Mouse (Mus musculus): ENCODE data around the gene Zc2hc1b.

Zc2hc1b gene

GRCm38 (mm10) chr10:13172798-13173221, 5.0 kb downstream of the Zc2hc1b start:
- ATAC-seq (ENCODE audit: low TSS enrichment) = no peak

GRCm38 (mm10) chr10:13171461-13171860, 6.4 kb downstream of the Zc2hc1b start:
- ATAC-seq (ENCODE audit: low TSS enrichment) = no peak

- ATAC-seq (ENCODE audit: low TSS enrichment) = no peak
Measured at GRCm38 (mm10) chr10:13170739-13171448, 6.9 kb downstream of the Zc2hc1b start.

GRCm38 (mm10) chr10:13168461-13168860, 9.4 kb downstream of the Zc2hc1b start:
- ATAC-seq (ENCODE audit: low TSS enrichment) = no peak

GRCm38 (mm10) chr10:13162031-13162430, 15.8 kb downstream of the Zc2hc1b start:
- no peak for ATAC-seq (ENCODE audit: low TSS enrichment)

- peak; percentile 91 for ATAC-seq (ENCODE audit: low TSS enrichment)
Measured at GRCm38 (mm10) chr10:13160913-13161312, 16.9 kb downstream of the Zc2hc1b start.

DNA sequence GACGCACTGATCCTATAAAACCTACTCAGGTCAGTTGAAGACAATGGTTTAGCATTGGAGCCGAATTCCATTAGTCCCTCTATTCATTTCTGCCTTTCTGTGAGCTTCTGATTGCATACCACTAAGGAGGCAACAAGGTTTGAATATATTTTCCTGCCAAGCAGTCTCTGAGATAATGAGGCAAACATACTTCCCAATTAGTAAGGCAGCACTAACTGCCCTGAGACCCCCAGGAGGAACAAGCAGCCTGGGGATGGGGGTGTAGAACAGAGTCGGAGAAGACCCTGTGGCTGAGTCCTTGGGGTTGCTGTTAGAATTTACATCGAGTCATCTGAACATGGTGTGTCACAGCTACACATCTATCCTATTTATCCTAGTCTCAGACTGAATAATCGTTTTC, 22.4 kb downstream of the Zc2hc1b start:
- ATAC-seq (ENCODE audit: low TSS enrichment) = no peak

DNA sequence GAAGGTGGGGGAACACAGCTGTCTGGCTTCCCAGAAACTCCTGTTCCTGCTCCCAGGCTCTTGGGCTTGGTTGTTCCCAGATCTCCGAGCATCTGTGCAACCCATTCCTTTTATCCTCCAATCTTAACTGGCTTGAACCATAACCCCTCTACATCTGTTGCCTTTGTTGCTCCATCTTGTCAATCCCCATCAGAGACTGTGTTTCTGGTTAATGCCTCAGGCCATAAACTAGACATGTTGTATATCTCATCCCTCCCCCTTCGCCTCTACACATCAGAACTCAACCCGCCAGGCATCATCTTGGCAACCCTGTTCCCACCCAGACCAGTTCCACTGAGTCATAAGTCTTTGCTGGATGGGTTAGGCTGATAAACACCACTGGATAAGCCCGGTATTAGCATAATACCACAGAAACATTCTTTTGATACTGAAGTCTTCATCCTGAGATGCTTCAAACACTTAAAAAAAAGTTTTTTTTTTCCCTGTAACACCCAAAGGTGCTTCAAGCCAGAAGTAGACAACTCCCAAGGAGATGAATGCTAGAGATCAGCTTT, 24.9 kb downstream of the Zc2hc1b start:
- ATAC-seq (ENCODE audit: low TSS enrichment) = no peak

- ATAC-seq (ENCODE audit: low TSS enrichment) = peak; percentile 74
Measured at GRCm38 (mm10) chr10:13151353-13151752, 26.5 kb downstream of the Zc2hc1b start.

DNA sequence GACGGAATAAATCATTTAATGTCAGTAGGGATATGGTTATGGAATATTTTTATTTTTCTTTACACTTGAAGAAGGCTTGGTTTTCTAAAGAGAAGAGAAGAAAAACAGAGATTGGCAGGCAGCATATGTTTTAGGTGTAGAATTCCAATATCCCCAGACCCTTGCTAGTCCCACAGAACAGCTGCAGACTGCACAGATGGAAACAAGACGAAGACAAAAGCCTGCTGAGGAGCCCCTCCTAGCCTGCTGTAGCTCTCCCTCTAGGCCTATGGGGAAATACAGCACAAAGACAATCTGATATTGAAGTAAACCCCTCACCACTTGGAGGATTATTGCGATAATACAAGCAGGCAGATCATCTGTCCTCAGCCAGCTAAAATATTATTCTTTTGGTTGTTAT, 27.4 kb downstream of the Zc2hc1b start:
- ATAC-seq (ENCODE audit: low TSS enrichment) = no peak

GRCm38 (mm10) chr10:13140434-13140833, 37.4 kb downstream of the Zc2hc1b start:
- ATAC-seq (ENCODE audit: low TSS enrichment) = no peak

- ATAC-seq (ENCODE audit: low TSS enrichment) = no peak
Measured at GRCm38 (mm10) chr10:13137906-13138305, 39.9 kb downstream of the Zc2hc1b start.

DNA sequence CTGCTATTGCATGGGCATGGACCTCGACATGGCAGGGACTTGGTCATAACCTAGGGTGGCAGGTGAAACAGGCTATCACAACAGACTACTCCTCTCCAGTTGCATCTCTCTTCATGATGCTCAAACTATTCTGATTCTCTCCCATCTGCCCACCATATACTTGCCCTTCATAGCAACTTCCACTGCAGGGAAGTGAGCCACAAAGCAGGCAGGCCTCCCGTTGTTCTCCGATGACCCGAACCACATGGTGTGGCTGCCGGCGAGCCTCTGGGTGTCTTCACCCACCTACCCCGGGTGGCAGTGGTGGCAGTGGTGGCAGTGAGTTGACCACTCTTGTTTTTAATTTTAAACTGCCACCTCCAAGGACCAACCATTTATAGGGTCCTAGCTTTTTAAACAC, 42.1 kb downstream of the Zc2hc1b start:
- ATAC-seq (ENCODE audit: low TSS enrichment) = no peak

DNA sequence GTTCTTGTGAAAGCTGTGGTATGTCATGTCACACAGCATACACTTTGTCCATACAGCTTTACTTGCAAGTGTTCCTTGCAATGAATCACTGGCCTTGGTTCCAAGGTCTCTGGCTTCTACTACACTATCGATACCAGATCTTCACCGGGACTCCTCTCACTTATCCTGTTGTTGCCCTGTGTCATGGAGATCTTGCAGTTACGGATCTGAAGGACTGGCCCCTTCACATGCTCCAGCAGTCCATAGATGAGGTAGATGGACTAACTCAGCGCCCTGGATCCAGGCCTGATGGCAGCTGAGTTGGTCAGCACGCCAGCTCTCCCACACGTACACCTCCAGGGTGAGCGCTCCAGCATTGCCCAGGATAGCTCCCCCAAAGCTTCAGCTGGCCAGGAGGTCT, 42.5 kb downstream of the Zc2hc1b start:
- ATAC-seq (ENCODE audit: low TSS enrichment) = no peak

GRCm38 (mm10) chr10:13133850-13134249, 44.0 kb downstream of the Zc2hc1b start:
- peak; percentile 88 for ATAC-seq (ENCODE audit: low TSS enrichment)

- no peak for ATAC-seq (ENCODE audit: low TSS enrichment)
Measured at GRCm38 (mm10) chr10:13127946-13128345, 49.9 kb downstream of the Zc2hc1b start.

DNA sequence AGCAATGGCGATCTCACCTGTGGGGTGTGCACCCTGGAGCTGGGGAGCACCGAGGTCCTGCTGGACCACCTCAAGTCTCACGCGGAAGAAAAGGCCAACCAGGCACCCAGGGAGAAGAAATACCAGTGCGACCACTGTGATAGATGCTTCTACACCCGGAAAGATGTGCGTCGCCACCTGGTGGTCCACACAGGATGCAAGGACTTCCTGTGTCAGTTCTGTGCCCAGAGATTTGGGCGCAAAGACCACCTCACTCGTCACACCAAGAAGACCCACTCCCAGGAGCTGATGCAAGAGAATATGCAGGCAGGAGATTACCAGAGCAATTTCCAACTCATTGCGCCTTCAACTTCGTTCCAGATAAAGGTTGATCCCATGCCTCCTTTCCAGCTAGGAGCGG, 50.5 kb downstream of the Zc2hc1b start:
- ATAC-seq (ENCODE audit: low TSS enrichment) = no peak

GRCm38 (mm10) chr10:13125811-13126210, 52.0 kb downstream of the Zc2hc1b start:
- ATAC-seq (ENCODE audit: low TSS enrichment) = no peak

DNA sequence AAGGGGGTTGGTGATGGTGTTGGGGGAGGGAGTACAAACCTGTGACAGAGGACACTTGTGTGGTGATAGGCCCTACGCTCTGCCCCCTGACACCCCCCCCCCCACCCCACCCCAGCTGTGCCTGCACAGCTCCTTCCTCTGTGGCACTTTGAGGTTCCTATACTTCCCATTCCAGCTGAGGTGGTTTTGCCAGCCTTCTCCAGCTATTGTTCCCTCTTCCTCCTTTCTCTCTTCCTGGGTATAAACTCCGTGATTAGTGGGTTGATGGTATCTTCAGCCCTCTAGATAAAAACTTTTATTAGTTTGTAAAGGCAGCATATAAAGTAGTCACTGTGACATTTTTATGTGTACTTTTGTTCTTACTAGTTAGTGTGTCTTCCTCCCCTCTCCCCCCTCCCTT, 58.5 kb downstream of the Zc2hc1b start:
- no peak for ATAC-seq (ENCODE audit: low TSS enrichment)

GRCm38 (mm10) chr10:13118770-13119102, 59.1 kb downstream of the Zc2hc1b start:
- ATAC-seq (ENCODE audit: low TSS enrichment) = no peak

GRCm38 (mm10) chr10:13118024-13118769, 59.6 kb downstream of the Zc2hc1b start:
- ATAC-seq (ENCODE audit: low TSS enrichment) = no peak

GRCm38 (mm10) chr10:13116706-13117665, 60.8 kb downstream of the Zc2hc1b start:
- no peak for ATAC-seq (ENCODE audit: low TSS enrichment)
